Mouse (Mus musculus) intestine, embryonic 16.5 days (tissue): ENCODE results near the gene Smarcad1. TPM values are rescaled to one million over a fixed set of nuclear protein-coding genes. Genes with fewer than 3 reads are reported as not detected.
"Not testable (repeated sequence)": the region's sequence is repeated elsewhere in the genome, so short reads cannot be mapped to it uniquely, and the experiment has no call there.

ENCODE experiments used
- ATAC-seq: fragments of 200-750 bp; cut with Nextera tagmentation; 2 replicates; pipeline ENCODE4 v1.8.0; 2017; ENCODE audit warnings: moderate TSS enrichment, moderate library complexity
- H3K27ac ChIP-seq: fragments of 300-500 bp; sonication (generic); 2 replicates; pipeline ENCODE4 v1.5.1; 2014; ENCODE audit warnings: mild to moderate bottlenecking, low read length
- H3K27me3 ChIP-seq: fragments of 300-500 bp; sonication (generic); replicated peaks from 2 replicates; pipeline ENCODE4 v1.6.1; 2014; ENCODE audit warnings: low read length, control low read depth, mixed read lengths; ENCODE audit not compliant: control insufficient read depth, insufficient read depth
- H3K36me3 ChIP-seq: fragments of 300-500 bp; sonication (generic); 2 replicates; pipeline ENCODE4 v1.6.1; 2014; ENCODE audit warnings: low read length, control low read depth; ENCODE audit not compliant: control insufficient read depth, insufficient read depth
- H3K4me1 ChIP-seq: fragments of 300-500 bp; sonication (generic); 2 replicates; pipeline ENCODE4 v1.6.1; 2014; ENCODE audit warnings: low read length, control low read depth, mixed read lengths; ENCODE audit not compliant: control insufficient read depth, insufficient read depth
- H3K4me2 ChIP-seq: fragments of 300-500 bp; sonication (generic); 2 replicates; pipeline ENCODE4 v1.6.1; 2014; ENCODE audit warnings: low read depth, low read length, control low read depth
- H3K4me3 ChIP-seq: fragments of 300-500 bp; sonication (generic); 2 replicates; pipeline ENCODE4 v1.5.1; 2014; ENCODE audit warnings: mild to moderate bottlenecking, low read length
- H3K9ac ChIP-seq: fragments of 300-500 bp; sonication (generic); 2 replicates; pipeline ENCODE4 v1.6.1; 2014; ENCODE audit warnings: low read depth, low read length
- H3K9me3 ChIP-seq: fragments of 300-500 bp; sonication (generic); 2 replicates; pipeline ENCODE4 v1.6.1; 2016; ENCODE audit warnings: low read length, control low read depth; ENCODE audit not compliant: control insufficient read depth
- WGBS: fragments of 180-500 bp; shearing (Covaris S2); extraction: QIAGEN DNeasy Blood & Tissue Kit; methylation state at CpG from one replicate; pipeline ENCODE4 v1.1.7; 2014; 5-methylcytosine and 5-hydroxymethylcytosine counted together
- polyA plus RNA-seq: library from polyadenylated mRNA; unstranded; fragments of >200 nt; fragmentation: Nextera tagmentation; extraction: Ambion mirVana; gene quantifications from 2 replicates; pipeline ENCODE4 v1.2.1, GENCODE M21; 2015

Smarcad1 gene
- polyA plus RNA-seq, 1 experiment from 2014 or later = 41.7 TPM

GRCm38 (mm10) chr6:65056620-65057019 lies 14.2 kb downstream of the Smarcad1 start:
- ATAC-seq = 0 out of 2 replicates have a peak, but pooled peaks have one; percentile 26
- Histone ChIP-seq H3K9me3 (no peaks in the 10 kb centered on the region), H3K4me3 (no peak overlapping the region), H3K9ac (no peak overlapping the region), H3K4me1 (no peaks in the 10 kb centered on the region), H3K27me3 (no peaks in the 10 kb centered on the region), H3K4me2 (no peak overlapping the region), H3K27ac (no peak overlapping the region), H3K36me3 (peaks cover 6% of the 10 kb centered on the region; the same call in 1 of the 2 replicates)
- WGBS = 89% methylated on average over 5 of the region's 5 CpGs

DNA sequence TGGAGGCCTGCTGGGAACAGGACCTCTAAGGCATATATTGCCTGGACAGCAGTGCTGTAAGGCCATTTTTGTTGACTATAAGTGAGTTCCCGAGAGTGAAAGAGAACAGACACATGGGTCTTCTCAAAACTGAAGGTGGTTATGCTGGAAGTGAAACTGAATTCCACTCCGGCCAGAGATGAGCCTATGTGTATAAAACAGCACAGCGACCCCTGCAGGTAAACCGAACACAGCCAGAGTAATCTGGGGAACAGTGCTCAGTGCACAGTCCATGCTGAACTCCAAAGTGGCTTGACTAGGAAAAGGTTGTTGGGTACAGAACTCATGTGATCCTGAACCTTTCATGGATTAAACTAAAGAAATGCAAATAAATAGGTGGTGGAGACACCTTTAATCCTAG lies 14.8 kb downstream of the Smarcad1 start:
- H3K36me3 ChIP-seq, H3K9ac ChIP-seq, H3K4me3 ChIP-seq, H3K4me1 ChIP-seq, H3K9me3 ChIP-seq, H3K27me3 ChIP-seq, H3K4me2 ChIP-seq, H3K27ac ChIP-seq: not testable (repeated sequence)
- WGBS = 77% methylated on average over 4 of the region's 4 CpGs
- ATAC-seq = peak; percentile 21; the same call in 1 of the 2 replicates

- no peaks in the 10 kb centered on the region for H3K4me1 ChIP-seq
- no peak overlapping the region for H3K9ac ChIP-seq
- H3K4me2 ChIP-seq = no peak overlapping the region
- H3K9me3 ChIP-seq = no peaks in the 10 kb centered on the region
- H3K4me3 ChIP-seq = no peak overlapping the region
- ATAC-seq = no peak
- 71% methylated on average over 1 of the region's 1 CpGs for WGBS
- no peak overlapping the region for H3K27ac ChIP-seq
- no peaks in the 10 kb centered on the region for H3K27me3 ChIP-seq
- peaks cover 3% of the 10 kb centered on the region; the same call in 1 of the 2 replicates for H3K36me3 ChIP-seq
Observed at GRCm38 (mm10) chr6:65061049-65061448, 18.7 kb downstream of the Smarcad1 start.

GRCm38 (mm10) chr6:65075201-65075600 lies 32.8 kb downstream of the Smarcad1 start:
- no peak overlapping the region for H3K4me2 ChIP-seq
- ATAC-seq = no peak
- peaks cover 2% of the 10 kb centered on the region; the same call in 1 of the 2 replicates for H3K36me3 ChIP-seq
- no peaks in the 10 kb centered on the region for H3K27me3 ChIP-seq
- WGBS = 73% methylated on average over 2 of the region's 2 CpGs
- H3K9me3 ChIP-seq = no peaks in the 10 kb centered on the region
- H3K9ac ChIP-seq = no peak overlapping the region
- H3K27ac ChIP-seq = no peak overlapping the region
- H3K4me3 ChIP-seq = no peak overlapping the region
- H3K4me1 ChIP-seq = no peaks in the 10 kb centered on the region

GRCm38 (mm10) chr6:65079139-65079538 lies 36.8 kb downstream of the Smarcad1 start:
- Histone ChIP-seq H3K36me3 (peaks cover 2% of the 10 kb centered on the region; the same call in 1 of the 2 replicates), H3K4me2 (no peak overlapping the region), H3K9me3 (no peaks in the 10 kb centered on the region), H3K4me1 (no peaks in the 10 kb centered on the region), H3K27me3 (no peaks in the 10 kb centered on the region), H3K27ac (no peak overlapping the region), H3K4me3 (no peak overlapping the region), H3K9ac (no peak overlapping the region)
- ATAC-seq = no peak
- 93% methylated on average over 1 of the region's 1 CpGs for WGBS

GRCm38 (mm10) chr6:65114902-65115301 lies 72.5 kb downstream of the Smarcad1 start:
- Histone ChIP-seq H3K4me2 (no peak overlapping the region), H3K27me3 (no peaks in the 10 kb centered on the region), H3K9me3 (no peaks in the 10 kb centered on the region), H3K4me1 (no peaks in the 10 kb centered on the region), H3K4me3 (no peak overlapping the region), H3K9ac (no peak overlapping the region), H3K27ac (no peak overlapping the region), H3K36me3 (0 out of 2 replicates have a peak, but pooled peaks cover 3% of the 10 kb centered on the region)
- WGBS = 88% methylated on average over 2 of the region's 2 CpGs
- ATAC-seq = no peak

GRCm38 (mm10) chr6:65117540-65117939 lies 75.2 kb downstream of the Smarcad1 start:
- Histone ChIP-seq H3K27ac (no peak overlapping the region), H3K4me1 (no peaks in the 10 kb centered on the region), H3K9ac (no peak overlapping the region), H3K4me3 (no peak overlapping the region), H3K27me3 (no peaks in the 10 kb centered on the region), H3K4me2 (no peak overlapping the region), H3K36me3 (0 out of 2 replicates have a peak, but pooled peaks cover 3% of the 10 kb centered on the region), H3K9me3 (no peaks in the 10 kb centered on the region)
- ATAC-seq = no peak
- WGBS = 95% methylated on average over 1 of the region's 1 CpGs

GRCm38 (mm10) chr6:65126074-65126726 lies 83.8 kb downstream of the Smarcad1 start:
- ATAC-seq = no peak
- 19% methylated on average over 2 of the region's 2 CpGs for WGBS

DNA sequence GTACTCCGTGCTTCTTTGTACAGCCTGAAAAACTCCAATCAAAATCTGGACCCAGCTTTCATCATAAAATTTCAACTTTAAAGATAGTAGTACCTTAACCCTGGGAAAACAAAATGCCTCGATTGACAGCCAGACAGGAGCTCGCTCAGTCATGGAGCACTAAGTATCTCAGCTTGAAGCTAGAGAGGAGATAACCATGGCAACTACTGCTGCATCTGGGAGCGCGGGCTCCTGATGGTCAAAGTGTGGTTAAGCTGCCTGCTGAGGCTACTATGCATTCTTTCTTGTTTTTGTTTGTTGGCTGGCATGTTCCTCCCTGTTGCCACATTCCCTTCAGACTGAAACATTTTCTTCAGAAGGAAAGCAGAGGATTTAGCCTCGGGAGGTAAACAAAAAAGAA lies 90.0 kb downstream of the Smarcad1 start:
- no peaks in the 10 kb centered on the region for H3K27me3 ChIP-seq
- H3K9me3 ChIP-seq = no peaks in the 10 kb centered on the region
- H3K36me3 ChIP-seq = no peaks in the 10 kb centered on the region
- H3K27ac ChIP-seq = no peak overlapping the region
- no peak overlapping the region for H3K4me3 ChIP-seq
- H3K4me2 ChIP-seq = no peak overlapping the region
- no peak for ATAC-seq
- H3K4me1 ChIP-seq = no peaks in the 10 kb centered on the region
- H3K9ac ChIP-seq = no peak overlapping the region
- WGBS = 67% methylated on average over 6 of the region's 6 CpGs

More at GRCm38 (mm10) chr6:65126074-65126726, 83.8 kb downstream of the Smarcad1 start:
- Histone ChIP-seq H3K4me2 (no peak overlapping the region), H3K27me3 (no peaks in the 10 kb centered on the region), H3K36me3 (no peaks in the 10 kb centered on the region), H3K27ac (no peak overlapping the region), H3K4me3 (no peak overlapping the region), H3K9ac (no peak overlapping the region), H3K4me1 (no peaks in the 10 kb centered on the region), H3K9me3 (no peaks in the 10 kb centered on the region)

GRCm38 (mm10) chr6:65137802-65138201 lies 95.4 kb downstream of the Smarcad1 start:
- H3K4me1 ChIP-seq = no peaks in the 10 kb centered on the region
- no peaks in the 10 kb centered on the region for H3K36me3 ChIP-seq
- no peaks in the 10 kb centered on the region for H3K9me3 ChIP-seq
- no peaks in the 10 kb centered on the region for H3K27me3 ChIP-seq
- 26% methylated on average over 2 of the region's 2 CpGs for WGBS
- no peak for ATAC-seq
- H3K4me3 ChIP-seq = no peak overlapping the region
- H3K4me2 ChIP-seq = no peak overlapping the region
- H3K9ac ChIP-seq = no peak overlapping the region
- no peak overlapping the region for H3K27ac ChIP-seq
